Mouse (Mus musculus): ENCODE measurements around the gene Phf20.
A peak's percentile ranks its signal among the peaks of the same experiment; 100 is the strongest.

The Phf20 gene

GRCm38 (mm10) chr2:156321538-156321937 lies 125.3 kb downstream of the Phf20 start:
- DNase-seq: no peak

- no peak for DNase-seq
Observed at GRCm38 (mm10) chr2:156324116-156324588, 127.9 kb downstream of the Phf20 start.

GRCm38 (mm10) chr2:156324681-156325080 lies 128.4 kb downstream of the Phf20 start:
- DNase-seq: no peak

GRCm38 (mm10) chr2:156330681-156331080 lies 134.4 kb downstream of the Phf20 start:
- DNase-seq: no peak

- no peak for DNase-seq
Observed at GRCm38 (mm10) chr2:156331446-156331965, 135.2 kb downstream of the Phf20 start.

- DNase-seq: no peak
Observed at GRCm38 (mm10) chr2:156340078-156340477, 143.8 kb downstream of the Phf20 start.

- DNase-seq: peak; percentile 33 to 40
Observed at GRCm38 (mm10) chr2:156344775-156345532, 148.7 kb downstream of the Phf20 start.

- no peak for DNase-seq
Observed at GRCm38 (mm10) chr2:156348812-156349211, 152.5 kb downstream of the Phf20 start.

- no peak for DNase-seq
Observed at GRCm38 (mm10) chr2:156349286-156349848, 153.1 kb downstream of the Phf20 start.

- no peak for DNase-seq
Observed at GRCm38 (mm10) chr2:156351243-156351642, 155.0 kb downstream of the Phf20 start.

GRCm38 (mm10) chr2:156352413-156353165 lies 156.3 kb downstream of the Phf20 start:
- DNase-seq: no peak

- DNase-seq: no peak
Observed at GRCm38 (mm10) chr2:156353265-156353692, 157.0 kb downstream of the Phf20 start.

- peak; percentile 25 to 35 for DNase-seq
Observed at GRCm38 (mm10) chr2:156356031-156356430, 159.8 kb downstream of the Phf20 start.
